In the genomic region with DNA sequence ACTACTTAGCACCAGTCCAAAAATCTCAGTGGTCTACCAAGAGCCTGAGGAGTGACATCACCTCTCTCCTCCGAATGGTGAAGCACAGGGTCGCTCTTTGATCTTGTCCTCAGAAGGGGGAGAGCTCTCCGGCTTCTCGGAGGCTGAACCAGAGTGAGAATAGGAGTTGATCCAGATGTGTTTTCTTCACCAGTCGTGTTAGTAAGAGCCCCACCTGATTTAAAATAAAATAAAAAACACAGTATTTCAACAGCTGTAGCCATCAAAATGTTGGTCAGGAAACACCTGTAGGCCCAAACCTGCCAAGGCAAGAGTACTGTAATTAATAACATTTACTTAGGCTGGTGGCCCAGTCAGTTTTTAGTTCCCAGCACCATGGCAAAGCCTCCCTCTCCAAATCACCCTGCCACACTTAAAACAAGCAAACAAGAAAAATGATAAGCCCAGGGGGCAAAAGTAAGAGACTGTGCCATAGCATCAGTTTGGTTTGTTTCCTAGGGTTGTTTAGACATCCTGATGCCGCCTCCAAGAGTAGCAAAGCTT, we compare ENCODE assay signal across 23 mouse cellular contexts.
"Had no signal": no experiment of that assay in that cellular context is flagged by ENCODE, and none has a peak within 500 bp of the region (broad histone marks: within the 10 kb centered on the region; RNA-seq: fewer than 3 reads in every experiment).

No protein-coding gene starts in this region.

- H3K4me1 ChIP-seq: megakaryocyte, embryonic 14.5 days; neural tube, embryonic 12.5 days had no signal

- H3K4me3 ChIP-seq: layer of hippocampus, adult 2 months; megakaryocyte, embryonic 14.5 days; neural tube, embryonic 12.5 days; neural tube, embryonic 15.5 days had no signal

- H3K4me2 ChIP-seq: liver, embryonic 11.5 days; lung, embryonic 14.5 days; midbrain, embryonic 11.5 days; neural tube, embryonic 12.5 days; neural tube, embryonic 15.5 days had no signal

- DNase-seq: kidney, adult 2 months; kidney, postnatal 25 days; layer of hippocampus, adult 9-11 months; liver, postnatal 0 days; lung, embryonic 14.5 days; lung, postnatal 10 days; midbrain, embryonic 14.5 days; right cerebral cortex, adult 18-20 months; right cerebral cortex, postnatal 14 days; right cerebral cortex, postnatal 4 days; thymus, adult 2 months; thymus, postnatal 14 days; thymus, postnatal 4 days had no signal

- H3K9ac ChIP-seq: liver, embryonic 14.5 days; liver, postnatal 0 days; lung, embryonic 14.5 days; neural tube, embryonic 12.5 days; neural tube, embryonic 15.5 days had no signal

- ATAC-seq: intestine, postnatal 0 days; liver, postnatal 0 days had no signal

- H3K27ac ChIP-seq: kidney, postnatal 0 days; layer of hippocampus, adult 2 months; liver, embryonic 14.5 days; neural tube, embryonic 12.5 days; neural tube, embryonic 15.5 days; stomach, postnatal 0 days had no signal

- H3K36me3 ChIP-seq: neural tube, embryonic 12.5 days had no signal

- H3K27me3 ChIP-seq: neural tube, embryonic 12.5 days; neural tube, embryonic 15.5 days had no signal

- H3K9me3 ChIP-seq: neural tube, embryonic 12.5 days; neural tube, embryonic 15.5 days had no signal
